Mouse (Mus musculus) limb, embryonic 11.5 days (tissue): ENCODE data around the gene Coasy. TPM values are rescaled to one million over a fixed set of nuclear protein-coding genes. Genes with fewer than 3 reads are reported as not detected.

Experiments
- ATAC-seq: fragments of 200-750 bp; cut with Nextera tagmentation; 2 replicates; pipeline ENCODE4 v1.8.0; 2017; ENCODE audit warnings: low read depth; ENCODE audit not compliant: insufficient number of reproducible peaks, low FRiP score, low TSS enrichment
- DNase-seq: peaks from one replicate; pipeline ENCODE4 v3.0.0-alpha.2; 2015; ENCODE audit warnings: low spot score
- H3K27ac ChIP-seq: fragments of 300-500 bp; sonication (generic); replicated peaks from 2 replicates; pipeline ENCODE4 v1.5.1; 2014; ENCODE audit warnings: low read depth, mild to moderate bottlenecking, low read length
- H3K27me3 ChIP-seq: fragments of 300-500 bp; sonication (generic); 2 replicates; pipeline ENCODE4 v1.6.1; 2014; ENCODE audit warnings: mild to moderate bottlenecking, low read length, mixed read lengths; ENCODE audit not compliant: control insufficient read depth, insufficient read depth
- H3K36me3 ChIP-seq: fragments of 300-500 bp; sonication (generic); 2 replicates; pipeline ENCODE4 v1.6.1; 2014; ENCODE audit warnings: mild to moderate bottlenecking, low read length, moderate library complexity, mixed read lengths; ENCODE audit not compliant: control insufficient read depth, insufficient read depth
- H3K4me1 ChIP-seq: fragments of 300-500 bp; sonication (generic); 2 replicates; pipeline ENCODE4 v1.6.1; 2014; ENCODE audit warnings: low read length, mixed read lengths; ENCODE audit not compliant: control insufficient read depth, insufficient read depth
- H3K4me2 ChIP-seq: fragments of 300-500 bp; sonication (generic); 2 replicates; pipeline ENCODE4 v1.6.1; 2014; ENCODE audit warnings: low read depth, mild to moderate bottlenecking, moderate library complexity; ENCODE audit not compliant: severe bottlenecking
- H3K4me3 ChIP-seq: fragments of 300-500 bp; sonication (generic); 2 replicates; pipeline ENCODE4 v1.5.1; 2014; ENCODE audit warnings: low read depth, low read length
- H3K9ac ChIP-seq: fragments of 300-500 bp; sonication (generic); 2 replicates; pipeline ENCODE4 v1.6.1; 2014; ENCODE audit warnings: mild to moderate bottlenecking, low read length
- H3K9me3 ChIP-seq: fragments of 300-500 bp; sonication (generic); 2 replicates; pipeline ENCODE4 v1.6.1; 2016; ENCODE audit warnings: low read length; ENCODE audit not compliant: control insufficient read depth
- WGBS: fragments of 180-500 bp; shearing (Covaris S2); extraction: QIAGEN DNeasy Blood & Tissue Kit; methylation state at CpG from one replicate; pipeline ENCODE4 v1.1.7; 2014; 5-methylcytosine and 5-hydroxymethylcytosine counted together
- polyA plus RNA-seq: library from polyadenylated mRNA; unstranded; fragments of >200 nt; fragmentation: Nextera tagmentation; extraction: Ambion mirVana; gene quantifications from 2 replicates; pipeline ENCODE4 v1.2.1, GENCODE M21; 2014

Gene Coasy
- polyA plus RNA-seq, 1 experiment from 2014 or later, result 49.4 TPM

DNA sequence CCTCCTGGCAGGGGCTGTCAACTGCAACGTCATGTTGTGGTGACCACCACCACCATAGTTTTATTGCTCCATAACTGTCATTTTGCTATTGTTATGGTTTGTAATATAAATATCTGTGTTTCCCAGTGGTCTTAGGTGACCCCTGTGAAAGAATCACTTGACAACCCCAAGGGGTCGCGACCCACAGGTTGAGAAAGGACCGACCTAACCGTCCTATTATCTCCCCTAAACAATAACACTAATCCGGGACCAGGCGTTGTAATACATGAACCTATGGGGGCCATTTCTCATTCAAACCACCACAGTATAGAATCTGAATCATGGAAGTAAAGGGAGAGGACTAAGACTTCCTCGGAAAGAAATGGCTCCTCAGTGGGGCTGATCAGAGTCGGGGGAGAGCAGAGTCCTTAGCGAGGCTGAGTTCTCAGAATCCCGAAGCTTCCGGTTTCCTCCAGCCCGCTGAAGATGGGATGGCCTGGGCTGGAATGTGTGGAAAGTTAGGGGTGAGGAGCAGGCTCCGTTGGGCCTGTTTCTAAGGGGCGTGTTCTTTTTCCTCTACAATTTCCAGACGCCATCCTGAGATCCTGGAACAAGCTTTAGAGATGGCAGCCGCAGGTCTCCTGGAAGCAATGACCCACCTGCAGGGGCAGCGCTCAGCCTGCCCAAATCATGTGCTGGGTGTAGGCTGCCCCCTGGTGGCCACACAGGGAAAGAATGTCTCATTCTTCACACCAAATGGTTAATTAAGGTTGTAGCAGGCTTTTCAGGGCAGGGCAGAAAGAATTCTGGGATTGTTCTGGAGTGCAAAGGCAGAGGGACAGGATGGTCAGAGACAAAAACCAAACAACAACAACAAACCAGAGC is 15.6 kb upstream of the Coasy start:
- DNase-seq, result peak; percentile 92
- H3K9me3 ChIP-seq, result no peaks in the 10 kb centered on the region
- H3K27ac ChIP-seq, result no peak overlapping the region
- ATAC-seq, result no peak
- H3K4me1 ChIP-seq, result peaks cover 11% of the 10 kb centered on the region
- no peaks in the 10 kb centered on the region for H3K36me3 ChIP-seq
- 22% methylated on average over 18 of the region's 18 CpGs for WGBS
- 0 out of 2 replicates have a peak, but pooled peaks cover 2% of the 10 kb centered on the region for H3K27me3 ChIP-seq
- no peak overlapping the region for H3K9ac ChIP-seq
- peak overlapping the region; percentile 43 for H3K4me2 ChIP-seq
- H3K4me3 ChIP-seq, result peak overlapping the region; percentile 12; the same call in 1 of the 2 replicates

DNA sequence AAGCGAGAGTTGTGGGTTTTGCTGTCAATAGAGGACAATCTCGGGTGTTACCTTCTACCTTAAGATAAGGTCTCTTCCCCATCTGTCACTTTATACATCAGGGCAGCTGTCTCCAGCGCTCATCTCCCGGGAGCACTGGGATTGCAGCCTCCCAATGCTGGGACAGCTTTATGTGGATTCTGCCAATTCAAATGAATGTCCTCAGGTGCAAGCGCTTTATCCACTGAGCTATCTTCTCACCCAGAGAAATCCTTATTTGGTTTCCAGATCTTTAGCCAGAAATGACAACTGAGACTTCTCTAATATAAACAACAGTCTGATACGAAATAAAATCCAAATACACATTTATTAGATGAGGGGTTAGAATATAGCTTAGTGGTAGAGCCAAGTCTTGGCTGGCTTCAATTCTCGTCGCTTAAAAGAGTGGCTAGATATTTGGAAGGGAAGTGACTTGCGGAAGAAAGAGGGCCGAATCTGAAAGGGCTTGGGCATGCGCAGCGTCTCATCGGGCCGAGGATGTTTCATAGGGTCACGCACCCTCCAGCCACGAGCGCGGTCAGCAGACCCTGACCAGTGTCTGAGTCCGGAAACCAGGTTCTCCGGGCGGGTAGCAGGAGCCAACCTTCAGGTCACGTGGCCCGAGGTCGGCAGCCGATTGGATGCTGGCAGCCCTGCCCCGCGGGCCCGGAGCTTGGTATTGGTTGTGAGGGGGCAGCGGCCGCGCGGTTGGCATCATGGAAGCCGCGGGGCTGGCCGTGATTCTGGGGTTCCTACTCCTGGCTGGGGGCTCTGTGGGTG is 12.8 kb upstream of the Coasy start, which contains the start of gene Naglu:
TSS of gene Naglu (plus strand) at position 622 of the 798 bp plus-strand sequence.
- no peaks in the 10 kb centered on the region for H3K4me1 ChIP-seq
- 0 out of 2 replicates have a peak, but pooled peaks cover 2% of the 10 kb centered on the region for H3K27me3 ChIP-seq
- peak; percentile 72; the same call in 1 of the 2 replicates for ATAC-seq
- H3K27ac ChIP-seq, result no peak within 1 kb of the TSS
- peak within 1 kb of the TSS; percentile 78 for H3K4me3 ChIP-seq
- peak; percentile 91 for DNase-seq
- no peaks in the 10 kb centered on the region for H3K36me3 ChIP-seq
- H3K4me2 ChIP-seq, result peak within 1 kb of the TSS; percentile 96
- peak within 1 kb of the TSS; percentile 76 for H3K9ac ChIP-seq
- H3K9me3 ChIP-seq, result no peaks in the 10 kb centered on the region
- 6% methylated on average over 35 of the region's 35 CpGs for WGBS

DNA sequence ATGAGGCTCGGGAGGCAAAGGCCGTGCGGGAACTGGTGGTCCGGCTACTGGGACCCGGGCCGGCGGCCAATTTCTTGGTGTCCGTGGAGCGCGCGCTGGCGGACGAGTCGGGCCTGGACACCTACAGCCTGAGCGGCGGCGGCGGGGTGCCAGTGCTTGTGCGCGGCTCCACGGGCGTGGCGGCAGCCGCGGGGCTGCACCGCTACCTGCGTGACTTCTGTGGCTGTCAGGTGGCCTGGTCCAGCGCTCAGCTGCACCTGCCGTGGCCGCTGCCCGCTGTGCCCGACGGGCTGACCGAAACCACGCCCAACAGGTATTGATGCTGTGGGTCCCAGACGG is 12.2 kb upstream of the Coasy start:
- 0 out of 2 replicates have a peak, but pooled peaks cover 2% of the 10 kb centered on the region for H3K27me3 ChIP-seq
- H3K27ac ChIP-seq, result no peak overlapping the region
- 0% methylated on average over 36 of the region's 36 CpGs for WGBS
- no peaks in the 10 kb centered on the region for H3K36me3 ChIP-seq
- peak overlapping the region; percentile 76 for H3K9ac ChIP-seq
- ATAC-seq (0 out of 2 replicates have a peak, but pooled peaks have one; percentile 32), DNase-seq (no peak)
- no peaks in the 10 kb centered on the region for H3K4me1 ChIP-seq
- H3K9me3 ChIP-seq, result no peaks in the 10 kb centered on the region
- peak overlapping the region; percentile 96 for H3K4me2 ChIP-seq
- H3K4me3 ChIP-seq, result peak overlapping the region; percentile 78

DNA sequence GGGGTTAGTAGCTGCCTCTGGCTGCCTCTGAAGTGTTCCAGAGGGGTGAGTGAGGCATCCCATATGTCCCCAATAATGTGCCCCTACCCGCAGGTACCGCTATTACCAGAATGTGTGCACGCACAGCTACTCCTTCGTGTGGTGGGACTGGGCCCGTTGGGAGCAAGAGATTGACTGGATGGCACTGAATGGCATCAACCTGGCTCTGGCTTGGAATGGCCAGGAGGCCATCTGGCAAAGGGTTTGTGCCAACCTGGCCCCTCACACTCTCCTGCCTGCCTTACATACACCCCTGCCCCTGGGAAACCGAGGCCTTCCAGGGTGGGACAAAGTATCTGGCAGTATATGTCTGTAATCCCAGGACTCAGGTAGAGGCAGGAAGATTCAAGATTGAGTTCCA is 11.4 kb upstream of the Coasy start:
- Histone ChIP-seq H3K27me3 (0 out of 2 replicates have a peak, but pooled peaks cover 2% of the 10 kb centered on the region), H3K9me3 (no peaks in the 10 kb centered on the region), H3K4me2 (no peak overlapping the region), H3K9ac (no peak overlapping the region), H3K36me3 (no peaks in the 10 kb centered on the region), H3K27ac (no peak overlapping the region), H3K4me1 (no peaks in the 10 kb centered on the region), H3K4me3 (no peak overlapping the region)
- DNase-seq, result no peak
- ATAC-seq, result no peak
- WGBS, result 72% methylated on average over 6 of the region's 6 CpGs

DNA sequence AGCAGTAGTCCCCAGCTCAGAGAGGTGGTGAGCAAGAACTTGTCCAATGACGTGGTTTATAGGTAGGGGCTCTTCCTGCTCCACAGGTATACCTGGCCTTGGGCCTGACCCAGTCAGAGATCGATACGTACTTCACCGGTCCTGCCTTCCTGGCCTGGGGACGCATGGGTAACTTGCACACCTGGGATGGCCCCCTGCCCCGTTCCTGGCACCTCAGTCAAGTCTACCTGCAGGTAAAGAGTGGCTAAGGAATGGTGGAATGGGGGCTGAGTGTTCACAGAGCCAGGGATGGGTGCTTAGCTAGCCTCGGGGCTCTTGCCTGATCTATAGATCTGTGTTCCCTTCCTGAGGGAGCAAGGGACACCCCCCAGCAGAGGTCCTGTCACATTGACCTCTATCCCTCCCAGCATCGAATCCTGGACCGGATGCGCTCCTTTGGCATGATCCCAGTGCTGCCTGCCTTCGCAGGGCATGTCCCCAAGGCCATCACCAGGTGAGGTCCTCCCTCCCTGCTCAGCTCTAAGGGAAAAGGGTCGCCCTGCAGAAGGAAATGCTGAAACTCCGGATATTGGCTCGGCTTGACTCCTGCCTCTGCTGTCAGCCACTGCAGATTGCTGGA is 10.4 kb upstream of the Coasy start:
- no peak for ATAC-seq
- no peaks in the 10 kb centered on the region for H3K36me3 ChIP-seq
- 73% methylated on average over 14 of the region's 14 CpGs for WGBS
- no peak overlapping the region for H3K9ac ChIP-seq
- no peak overlapping the region for H3K4me2 ChIP-seq
- no peak for DNase-seq
- H3K4me3 ChIP-seq, result no peak overlapping the region
- 0 out of 2 replicates have a peak, but pooled peaks cover 4% of the 10 kb centered on the region for H3K27me3 ChIP-seq
- no peak overlapping the region for H3K27ac ChIP-seq
- no peaks in the 10 kb centered on the region for H3K4me1 ChIP-seq
- H3K9me3 ChIP-seq, result no peaks in the 10 kb centered on the region

DNA sequence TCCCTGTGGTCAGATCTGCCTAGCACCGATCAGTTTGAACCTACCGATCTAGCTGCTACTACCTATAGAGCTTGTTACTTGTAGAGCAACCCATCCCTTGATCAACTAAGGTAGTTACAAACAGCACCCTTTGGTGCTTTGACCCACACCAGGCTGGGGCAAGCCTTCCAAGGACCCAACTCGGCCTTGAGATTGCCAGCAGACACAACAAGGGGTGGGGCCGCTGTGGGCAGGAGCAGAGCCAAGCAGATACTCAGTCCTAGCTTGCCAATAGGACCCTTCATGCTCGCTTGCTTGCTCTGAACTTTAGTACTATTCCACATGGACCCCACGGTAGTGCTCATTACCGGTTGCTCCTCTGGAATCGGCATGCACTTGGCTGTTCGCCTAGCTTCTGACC is 4.2 kb upstream of the Coasy start, which contains the start of gene Hsd17b1:
TSS of gene Hsd17b1 (plus strand) at position 291 of the 400 bp plus-strand sequence.
- Histone ChIP-seq H3K36me3 (no peaks in the 10 kb centered on the region), H3K4me1 (peaks cover 4% of the 10 kb centered on the region), H3K4me3 (no peak within 1 kb of the TSS), H3K9me3 (no peaks in the 10 kb centered on the region), H3K27me3 (peaks cover 49% of the 10 kb centered on the region), H3K9ac (no peak within 1 kb of the TSS), H3K4me2 (no peak within 1 kb of the TSS), H3K27ac (no peak within 1 kb of the TSS)
- WGBS, result 73% methylated on average over 9 of the region's 9 CpGs
- no peak for DNase-seq
- no peak for ATAC-seq

DNA sequence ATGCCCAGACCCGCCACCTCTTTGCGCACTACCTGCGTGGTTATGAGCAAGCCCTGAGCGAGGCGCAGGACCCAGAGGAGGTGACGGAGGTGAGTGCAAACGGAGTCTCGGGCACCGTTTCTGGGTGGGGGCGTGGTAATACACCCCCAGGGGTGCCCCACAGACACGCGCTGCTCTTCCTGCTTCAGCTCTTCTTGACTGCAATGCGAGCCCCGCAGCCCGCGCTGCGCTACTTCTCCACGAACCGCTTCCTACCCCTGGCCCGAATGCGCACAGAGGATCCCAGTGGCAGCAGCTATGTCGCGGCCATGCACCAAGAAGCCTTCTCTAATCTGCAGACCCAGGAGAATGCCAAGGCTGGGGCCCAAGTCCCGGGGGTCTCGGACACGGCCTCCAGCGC is 2.6 kb upstream of the Coasy start:
- 3% methylated on average over 27 of the region's 27 CpGs for WGBS
- no peaks in the 10 kb centered on the region for H3K9me3 ChIP-seq
- 0 out of 2 replicates have a peak overlapping the region, but pooled peaks have one; percentile 10 for H3K4me3 ChIP-seq
- peaks cover 49% of the 10 kb centered on the region for H3K27me3 ChIP-seq
- no peak overlapping the region for H3K4me2 ChIP-seq
- ATAC-seq (no peak), DNase-seq (no peak)
- H3K9ac ChIP-seq, result no peak overlapping the region
- no peak overlapping the region for H3K27ac ChIP-seq
- H3K36me3 ChIP-seq, result no peaks in the 10 kb centered on the region
- peaks cover 9% of the 10 kb centered on the region for H3K4me1 ChIP-seq

DNA sequence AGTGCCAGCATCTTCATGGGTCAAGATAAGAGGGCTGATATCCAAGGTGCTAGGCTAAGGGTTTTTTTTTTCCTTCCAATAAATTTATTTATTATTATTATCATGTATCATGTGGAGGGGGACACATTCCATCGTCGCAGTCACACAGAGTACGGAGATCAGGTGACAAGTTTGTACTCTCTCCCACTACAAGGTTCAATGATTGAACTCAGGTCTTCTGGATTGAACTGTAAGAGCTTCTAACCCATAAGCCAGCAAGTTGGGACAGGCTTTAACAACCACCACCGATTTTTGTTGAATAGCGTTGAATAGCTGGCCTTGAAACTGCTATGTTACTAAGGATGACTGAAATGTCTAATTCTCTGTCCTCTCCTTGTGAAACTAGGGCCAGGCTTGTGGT is 1.9 kb upstream of the Coasy start:
- Histone ChIP-seq H3K4me1 (peaks cover 9% of the 10 kb centered on the region), H3K36me3 (no peaks in the 10 kb centered on the region), H3K9ac (no peak overlapping the region), H3K4me2 (no peak overlapping the region), H3K27me3 (peaks cover 49% of the 10 kb centered on the region), H3K27ac (no peak overlapping the region), H3K9me3 (no peaks in the 10 kb centered on the region), H3K4me3 (no peak overlapping the region)
- WGBS, result 62% methylated on average over 5 of the region's 5 CpGs
- no peak for ATAC-seq
- DNase-seq, result no peak
